Mouse (Mus musculus) CH12.LX (cell line): ENCODE results near the gene Pls1.

Experiments
- CTCF ChIP-seq, 2 experiments: IDR thresholded peaks in 1 of 2; conservative IDR thresholded peaks in 1 of 2; 2 replicates each; pipeline ENCODE4 v1.5.1; 2011 to 2012; ENCODE audit warnings: low read depth in 2 of 2, low read length in 2 of 2, improper control_type of control experiment in 1 of 2, inconsistent platforms in 1 of 2, mild to moderate bottlenecking in 1 of 2, moderate library complexity in 1 of 2
- JUN ChIP-seq: IDR thresholded peaks from 2 replicates; pipeline ENCODE4 v1.6.1; 2011; ENCODE audit warnings: low read depth, mild to moderate bottlenecking, low read length, improper control_type of control experiment, moderate library complexity; ENCODE audit not compliant: insufficient read depth
- POLR2A ChIP-seq: IDR thresholded peaks from 2 replicates; pipeline ENCODE4 v1.6.1; 2011; ENCODE audit warnings: low read depth, mild to moderate bottlenecking, improper control_type of control experiment, low read length
- SIN3A ChIP-seq: IDR thresholded peaks from 2 replicates; pipeline ENCODE4 v1.6.1; 2012; ENCODE audit warnings: low read length, improper control_type of control experiment, inconsistent platforms
- ZMIZ1 ChIP-seq: IDR thresholded peaks from 2 replicates; pipeline ENCODE4 v1.6.1; 2012; ENCODE audit warnings: low read depth, mild to moderate bottlenecking, inconsistent platforms, low read length, improper control_type of control experiment
- ZNF384 ChIP-seq: IDR thresholded peaks from 2 replicates; pipeline ENCODE4 v1.6.1; 2012; ENCODE audit warnings: low read depth, low read length, improper control_type of control experiment, inconsistent platforms

- TF ChIP-seq CTCF (conservative IDR thresholded peaks at IDR 0.05 in 1 of 2, IDR thresholded peaks at IDR 0.05 in 1 of 2; ENCODE audit: low read depth in 2 of 2, low read length in 2 of 2) (no peak), POLR2A (no peak), ZMIZ1 (no peak), ZNF384 (no peak), JUN (no peak), SIN3A (no peak)
Measured at GRCm38 (mm10) chr9:95815015-95815673, 30.0 kb downstream of the Pls1 start.
